In genomic region chr16:89985702-89986481, GRCm38 (mm10) we compare ENCODE assay signal across 8 mouse cellular contexts.
DNase-seq lines count a peak whose midpoint lies in the region; ATAC-seq and TF ChIP-seq lines count a peak whose summit lies in the region.

No protein-coding gene starts in this region.

- 53% methylated on average over 20 of the region's 20 CpGs for WGBS in kidney, postnatal 0 days
- WGBS in heart, embryonic 10.5 days = 56% methylated on average over 20 of the region's 20 CpGs

- peak; percentile 22 for DNase-seq in kidney, postnatal 0 days (ENCODE audit: low spot score)
- no peak for DNase-seq in kidney, postnatal 4 days
- peak; percentile 20 for DNase-seq in NIH3T3 (ENCODE audit: low read depth)
- DNase-seq in heart, embryonic 10.5 days (ENCODE audit: low spot score) = no peak
- DNase-seq in embryo, embryonic 9.5 days (ENCODE audit: extremely low spot score) = no peak
- DNase-seq in left cerebral cortex, adult 2 months (ENCODE audit: extremely low spot score in 1 of 2, low spot score in 2 of 2) = no peak

- TF ChIP-seq CTCF in kidney, postnatal 0 days (IDR thresholded peaks at IDR 0.05; ENCODE audit: low read depth) = no peak
- no peak for TF ChIP-seq CTCF in left cerebral cortex, adult 2 months (IDR thresholded peaks at IDR 0.05)

- no peak overlapping the region for H3K9ac ChIP-seq in kidney, postnatal 0 days (ENCODE audit: low read depth, low read length)

- H3K27ac ChIP-seq in kidney, postnatal 0 days = no peak overlapping the region
- H3K27ac ChIP-seq in heart, embryonic 10.5 days = peak overlapping the region; percentile 42; the same call in 1 of the 2 replicates
- H3K27ac ChIP-seq in left cerebral cortex, adult 2 months = no peak overlapping the region

- no peaks in the 10 kb centered on the region for H3K36me3 ChIP-seq in kidney, postnatal 0 days (ENCODE audit: insufficient read depth, low read length)
- no peaks in the 10 kb centered on the region for H3K36me3 ChIP-seq in heart, embryonic 10.5 days

- no peaks in the 10 kb centered on the region for H3K27me3 ChIP-seq in kidney, postnatal 0 days (ENCODE audit: insufficient read depth, low read length)
- H3K27me3 ChIP-seq in heart, embryonic 10.5 days (ENCODE audit: insufficient read depth, poor library complexity, severe bottlenecking) = no peaks in the 10 kb centered on the region

- no peak overlapping the region for H3K4me2 ChIP-seq in kidney, postnatal 0 days (ENCODE audit: low read length)

- H3K4me1 ChIP-seq in kidney, postnatal 0 days (replicated peaks; ENCODE audit: insufficient read depth, low read length) = no peaks in the 10 kb centered on the region; the same call in 1 of the 2 replicates
- peaks cover 18% of the 10 kb centered on the region for H3K4me1 ChIP-seq in heart, embryonic 10.5 days

- intact Hi-C loops in left cerebral cortex, adult 2 months (cut with DNase I) = no loop called here

- 0 out of 2 replicates have a peak, but pooled peaks have one; percentile 34 for ATAC-seq in kidney, postnatal 0 days (replicated peaks; ENCODE audit: low FRiP score, low read depth)
- ATAC-seq in megakaryocyte-erythroid progenitor cell, adult 5-6 weeks (replicated peaks; ENCODE audit: low FRiP score, low TSS enrichment, poor library complexity, severe bottlenecking) = peak; percentile 73
- ATAC-seq in cerebellum, adult (ENCODE audit: insufficient number of reproducible peaks, low FRiP score, low TSS enrichment) = no peak

- H3K9me3 ChIP-seq in kidney, postnatal 0 days (replicated peaks; ENCODE audit: low read length) = no peaks in the 10 kb centered on the region
- H3K9me3 ChIP-seq in heart, embryonic 10.5 days = no peaks in the 10 kb centered on the region

- H3K4me3 ChIP-seq in kidney, postnatal 0 days (replicated peaks; ENCODE audit: low read depth, low read length) = no peak overlapping the region
- H3K4me3 ChIP-seq in heart, embryonic 10.5 days = no peak overlapping the region
- no peak overlapping the region for H3K4me3 ChIP-seq in left cerebral cortex, adult 2 months

Comparison
In these comparisons a context has a peak if more than half of its experiments do, and no peak if none do; other contexts are left out.
1. DNase-seq: peak in kidney, postnatal 0 days (single experiment) and NIH3T3 (single experiment); none in kidney, postnatal 4 days (0 of 2), heart, embryonic 10.5 days (single experiment), embryo, embryonic 9.5 days (single experiment) and left cerebral cortex, adult 2 months (0 of 2).